Mouse (Mus musculus) intestine, embryonic 14.5 days (tissue): ENCODE results near the gene Pcnx. TPM values are rescaled to one million over a fixed set of nuclear protein-coding genes. Genes with fewer than 3 reads are reported as not detected.

ENCODE experiments used
- ATAC-seq: fragments of 200-750 bp; cut with Nextera tagmentation; replicated peaks from 2 replicates; pipeline ENCODE4 v1.8.0; 2017; ENCODE audit warnings: low read depth, moderate number of reproducible peaks, moderate TSS enrichment, moderate library complexity; ENCODE audit not compliant: low FRiP score, low TSS enrichment
- DNase-seq: peaks from one replicate; pipeline ENCODE4 v3.0.0-alpha.2; 2018; ENCODE audit warnings: low spot score
- H3K27ac ChIP-seq: fragments of 300-500 bp; sonication (generic); 2 replicates; pipeline ENCODE4 v1.5.1; 2014; ENCODE audit warnings: low read depth, mild to moderate bottlenecking, control low read depth
- H3K27me3 ChIP-seq: fragments of 300-500 bp; sonication (generic); replicated peaks from 2 replicates; pipeline ENCODE4 v1.6.1; 2014; ENCODE audit warnings: low read length, control low read depth; ENCODE audit not compliant: control insufficient read depth, insufficient read depth
- H3K36me3 ChIP-seq: fragments of 300-500 bp; sonication (generic); 2 replicates; pipeline ENCODE4 v1.6.1; 2014; ENCODE audit warnings: low read length, control low read depth; ENCODE audit not compliant: control insufficient read depth, insufficient read depth
- H3K4me1 ChIP-seq: fragments of 300-500 bp; sonication (generic); replicated peaks from 2 replicates; pipeline ENCODE4 v1.6.1; 2014; ENCODE audit warnings: low read length, control low read depth, mixed read lengths; ENCODE audit not compliant: control insufficient read depth, insufficient read depth
- H3K4me2 ChIP-seq: fragments of 300-500 bp; sonication (generic); 2 replicates; pipeline ENCODE4 v1.6.1; 2014; ENCODE audit warnings: low read length
- H3K4me3 ChIP-seq: fragments of 300-500 bp; sonication (generic); 2 replicates; pipeline ENCODE4 v1.5.1; 2014; ENCODE audit warnings: low read depth, low read length, control low read depth, mixed read lengths
- H3K9ac ChIP-seq: fragments of 300-500 bp; sonication (generic); 2 replicates; pipeline ENCODE4 v1.6.1; 2014; ENCODE audit warnings: mild to moderate bottlenecking, low read length
- H3K9me3 ChIP-seq: fragments of 300-500 bp; sonication (generic); 2 replicates; pipeline ENCODE4 v1.6.1; 2016; ENCODE audit warnings: low read length, control low read depth; ENCODE audit not compliant: control insufficient read depth
- WGBS: fragments of 180-500 bp; shearing (Covaris S2); extraction: QIAGEN DNeasy Blood & Tissue Kit; methylation state at CpG from one replicate; pipeline ENCODE4 v1.1.7; 2014; 5-methylcytosine and 5-hydroxymethylcytosine counted together
- polyA plus RNA-seq: library from polyadenylated mRNA; unstranded; fragments of >200 nt; fragmentation: Nextera tagmentation; extraction: Ambion mirVana; gene quantifications from 2 replicates; pipeline ENCODE4 v1.2.1, GENCODE M21; 2014

Gene Pcnx
- polyA plus RNA-seq, 1 experiment from 2014 or later = 18.2 TPM

DNA sequence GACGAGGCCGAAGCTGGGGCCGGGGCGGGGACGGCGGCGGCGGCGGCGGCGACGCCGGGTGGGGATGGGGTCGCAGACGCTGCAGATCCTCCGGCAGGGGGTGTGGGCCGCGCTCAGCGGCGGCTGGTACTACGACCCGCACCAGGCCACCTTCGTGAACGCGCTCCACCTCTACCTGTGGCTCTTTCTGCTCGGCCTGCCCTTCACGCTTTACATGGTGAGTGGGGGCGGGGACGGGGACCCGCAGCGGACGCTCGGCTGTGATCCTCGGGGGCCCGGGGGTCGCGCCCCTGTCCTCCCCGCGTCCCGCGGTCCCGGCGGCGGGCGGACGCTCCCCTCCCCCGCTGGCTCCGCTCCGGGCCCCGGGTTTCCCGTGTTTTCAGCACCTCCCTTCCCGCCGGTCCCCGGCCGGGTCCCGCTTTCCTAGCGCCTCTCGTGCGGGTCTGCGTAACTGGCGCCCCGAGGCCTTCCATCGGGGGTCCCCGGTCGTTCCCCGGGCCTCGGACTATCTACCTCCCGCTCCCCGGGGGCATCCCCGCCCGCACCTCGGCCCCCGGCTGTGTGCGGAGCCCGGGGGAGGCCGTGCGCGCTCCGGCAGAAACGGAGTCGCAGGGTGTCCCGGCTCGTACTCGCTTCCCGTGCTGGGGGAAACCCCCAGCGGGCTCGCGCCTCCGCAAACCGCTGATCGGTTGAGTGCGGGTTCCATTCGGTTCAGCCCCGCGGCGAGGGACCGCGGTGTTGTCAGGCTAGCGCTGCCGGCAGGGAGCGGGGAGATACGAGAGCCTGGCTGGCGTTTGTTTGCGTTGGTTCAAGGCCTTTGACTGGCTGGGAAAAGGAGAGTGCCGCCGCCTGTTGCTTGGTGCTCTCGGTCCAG, 722 bp downstream of the Pcnx start:
- Histone ChIP-seq H3K36me3 (no peaks in the 10 kb centered on the region), H3K4me3 (peak overlapping the region; percentile 95), H3K4me1 (peaks cover 57% of the 10 kb centered on the region), H3K27ac (peak overlapping the region; percentile 90), H3K27me3 (no peaks in the 10 kb centered on the region), H3K9ac (peak overlapping the region; percentile 96), H3K9me3 (no peaks in the 10 kb centered on the region), H3K4me2 (peak overlapping the region; percentile 70)
- WGBS = under 1% methylated on average over 94 of the region's 107 CpGs
- DNase-seq (peak; percentile 89), ATAC-seq (peak; percentile 63)

- Histone ChIP-seq H3K27me3 (no peaks in the 10 kb centered on the region), H3K36me3 (no peaks in the 10 kb centered on the region), H3K4me1 (peaks cover 57% of the 10 kb centered on the region), H3K4me2 (peak overlapping the region; percentile 70), H3K9ac (peak overlapping the region; percentile 96), H3K4me3 (peak overlapping the region; percentile 95), H3K27ac (peak overlapping the region; percentile 90; the same call in 1 of the 2 replicates), H3K9me3 (no peaks in the 10 kb centered on the region)
- DNase-seq (peak; percentile 59), ATAC-seq (no peak)
- 21% methylated on average over 18 of the region's 18 CpGs for WGBS
Measured at GRCm38 (mm10) chr12:81861199-81862085, 1.6 kb downstream of the Pcnx start.

DNA sequence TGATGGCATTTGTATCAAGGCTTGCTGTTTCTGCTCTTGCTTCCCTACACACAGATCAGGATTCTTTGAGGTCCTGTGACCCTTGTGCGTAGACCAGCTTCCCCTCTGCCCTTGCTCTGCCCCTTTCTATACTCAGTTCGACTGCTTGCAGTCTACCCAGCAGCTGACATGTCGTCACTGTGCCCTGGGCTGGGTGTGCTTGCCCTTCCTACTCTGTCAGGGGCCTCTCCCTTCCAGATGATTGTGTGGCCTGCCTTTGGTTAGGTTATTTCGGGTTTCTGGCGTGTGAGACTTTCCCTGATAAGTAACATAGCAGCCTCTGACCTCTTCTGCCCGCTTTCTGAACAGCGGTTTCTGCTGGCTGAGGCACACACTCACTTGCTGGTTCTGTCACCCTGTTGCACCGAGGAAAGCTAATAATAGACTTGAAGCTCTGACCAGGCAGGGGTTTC, 2.6 kb downstream of the Pcnx start:
- H3K27ac ChIP-seq = no peak overlapping the region
- ATAC-seq (no peak), DNase-seq (peak; percentile 54)

DNA sequence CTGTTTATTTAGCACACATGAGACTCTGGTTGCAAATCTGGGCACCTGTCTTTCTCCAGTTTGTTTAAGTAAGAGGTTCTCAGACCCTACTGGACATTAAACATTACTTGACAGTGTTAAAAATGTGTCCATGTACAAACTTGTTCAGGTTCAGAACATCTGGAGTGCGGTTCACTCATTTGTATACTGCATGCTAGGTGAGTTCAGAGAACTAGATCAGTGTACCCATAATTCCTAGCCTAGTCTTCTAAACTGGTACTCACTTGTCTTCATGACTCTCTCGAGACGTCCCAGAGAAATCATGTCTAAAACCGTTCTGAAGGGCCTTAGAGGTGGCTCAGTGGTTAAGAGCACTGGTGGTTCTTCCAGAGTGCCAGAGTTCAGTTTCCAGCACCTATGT, 4.1 kb downstream of the Pcnx start:
- ATAC-seq (no peak), DNase-seq (peak; percentile 18)
- Histone ChIP-seq H3K4me2 (no peak overlapping the region), H3K9ac (no peak overlapping the region), H3K27ac (no peak overlapping the region), H3K4me1 (peaks cover 42% of the 10 kb centered on the region), H3K9me3 (no peaks in the 10 kb centered on the region), H3K4me3 (no peak overlapping the region), H3K36me3 (no peaks in the 10 kb centered on the region), H3K27me3 (no peaks in the 10 kb centered on the region)
- WGBS = 73% methylated on average over 4 of the region's 4 CpGs

More for the DNA sequence above, 2.6 kb downstream of the Pcnx start:
- no peaks in the 10 kb centered on the region for H3K36me3 ChIP-seq
- H3K9ac ChIP-seq = peak overlapping the region; percentile 96; the same call in 1 of the 2 replicates
- WGBS = 32% methylated on average over 8 of the region's 8 CpGs
- peaks cover 51% of the 10 kb centered on the region for H3K4me1 ChIP-seq
- H3K4me3 ChIP-seq = peak overlapping the region; percentile 95
- no peaks in the 10 kb centered on the region for H3K27me3 ChIP-seq
- no peaks in the 10 kb centered on the region for H3K9me3 ChIP-seq
- H3K4me2 ChIP-seq = peak overlapping the region; percentile 70

DNA sequence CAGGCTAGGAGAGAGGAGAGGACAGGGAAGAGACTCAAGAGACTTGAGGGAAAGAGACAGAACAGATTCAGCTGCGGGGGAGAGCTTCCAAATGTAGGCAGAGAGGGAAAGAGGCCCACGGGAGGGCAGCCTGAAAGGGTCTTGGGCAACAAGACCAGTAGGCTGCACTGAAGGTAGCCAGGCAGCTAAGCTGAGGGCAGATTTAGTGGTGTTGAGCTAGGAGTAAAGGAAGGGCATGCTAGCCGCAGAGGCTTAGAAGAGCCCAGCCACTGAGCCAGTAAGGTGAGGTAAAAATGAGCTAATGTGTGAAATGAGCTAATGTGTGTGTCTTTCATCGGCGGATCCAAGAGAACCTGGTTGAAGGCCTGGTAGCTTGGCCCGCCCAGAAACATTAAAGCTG, 5.4 kb downstream of the Pcnx start:
- no peak overlapping the region for H3K27ac ChIP-seq
- 85% methylated on average over 6 of the region's 6 CpGs for WGBS

DNA sequence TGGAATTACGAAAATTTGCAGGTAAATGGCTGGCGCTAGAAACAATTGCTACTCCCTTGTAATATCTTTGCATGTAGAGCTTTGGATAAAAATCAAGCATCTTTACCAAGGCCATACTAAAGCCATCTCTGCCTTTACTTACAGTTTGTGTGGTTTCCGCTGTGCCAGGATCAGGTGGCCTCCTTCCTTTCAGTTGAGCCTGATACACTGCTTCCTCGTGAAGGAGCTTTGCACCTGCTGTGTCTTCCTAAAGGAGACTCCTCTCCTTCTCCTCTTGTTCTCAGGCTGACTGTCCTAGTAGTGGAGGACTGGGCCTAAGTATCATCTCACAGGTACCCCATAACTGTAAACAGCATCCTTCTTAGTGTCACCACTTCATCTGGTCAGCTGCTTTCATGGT, 7.5 kb downstream of the Pcnx start:
- Histone ChIP-seq H3K9ac (no peak overlapping the region), H3K4me2 (no peak overlapping the region), H3K9me3 (no peaks in the 10 kb centered on the region), H3K4me1 (peaks cover 42% of the 10 kb centered on the region), H3K36me3 (no peaks in the 10 kb centered on the region), H3K27ac (no peak overlapping the region), H3K4me3 (no peak overlapping the region), H3K27me3 (no peaks in the 10 kb centered on the region)
- DNase-seq (peak; percentile 34), ATAC-seq (no peak)
- 89% methylated on average over 4 of the region's 4 CpGs for WGBS

More for the DNA sequence above, 5.4 kb downstream of the Pcnx start:
- no peak for ATAC-seq
- H3K9me3 ChIP-seq = no peaks in the 10 kb centered on the region
- no peaks in the 10 kb centered on the region for H3K27me3 ChIP-seq
- no peaks in the 10 kb centered on the region for H3K36me3 ChIP-seq
- H3K4me3 ChIP-seq = no peak overlapping the region
- peak; percentile 25 for DNase-seq
- no peak overlapping the region for H3K4me2 ChIP-seq
- H3K4me1 ChIP-seq = peaks cover 45% of the 10 kb centered on the region
- H3K9ac ChIP-seq = no peak overlapping the region

GRCm38 (mm10) chr12:81869205-81869940, 9.6 kb downstream of the Pcnx start:
- no peak overlapping the region for H3K4me3 ChIP-seq
- peak overlapping the region; percentile 33; the same call in 1 of the 2 replicates for H3K27ac ChIP-seq
- WGBS = 61% methylated on average over 3 of the region's 3 CpGs
- DNase-seq (peak; percentile 42), ATAC-seq (no peak)
- H3K36me3 ChIP-seq = no peaks in the 10 kb centered on the region
- no peaks in the 10 kb centered on the region for H3K27me3 ChIP-seq
- peaks cover 32% of the 10 kb centered on the region for H3K4me1 ChIP-seq
- H3K4me2 ChIP-seq = no peak overlapping the region
- no peak overlapping the region for H3K9ac ChIP-seq
- H3K9me3 ChIP-seq = no peaks in the 10 kb centered on the region

- no peak overlapping the region for H3K27ac ChIP-seq
- peaks cover 7% of the 10 kb centered on the region; the same call in 1 of the 2 replicates for H3K9me3 ChIP-seq
- H3K4me1 ChIP-seq = peaks cover 28% of the 10 kb centered on the region
- H3K36me3 ChIP-seq = no peaks in the 10 kb centered on the region
- no peak overlapping the region for H3K4me2 ChIP-seq
- no peak for ATAC-seq
- no peak overlapping the region for H3K9ac ChIP-seq
- no peak for DNase-seq
- 77% methylated on average over 4 of the region's 4 CpGs for WGBS
- H3K4me3 ChIP-seq = no peak overlapping the region
- no peaks in the 10 kb centered on the region for H3K27me3 ChIP-seq
Measured at GRCm38 (mm10) chr12:81873345-81873744, 13.5 kb downstream of the Pcnx start.
